Mouse (Mus musculus) neural tube, embryonic 13.5 days (tissue): ENCODE measurements at regions not wholly inside any gene's neighbourhood (a gene's known extent, or its start where the extent isn't known, plus 50 kb on each side); places are given as distances from the start of the nearest gene placed in this dataset. TPM values are rescaled to one million over a fixed set of nuclear protein-coding genes. Genes with fewer than 3 reads are reported as not detected.

Experiments used
- ATAC-seq: fragments of 200-750 bp; cut with Nextera tagmentation; 2 replicates; pipeline ENCODE4 v1.8.0; 2017; ENCODE audit warnings: low read depth, mild to moderate bottlenecking, moderate TSS enrichment, moderate library complexity
- H3K27ac ChIP-seq: fragments of 300-500 bp; sonication (generic); replicated peaks from 2 replicates; pipeline ENCODE4 v1.5.1; 2015; ENCODE audit warnings: moderate library complexity, mild to moderate bottlenecking, inconsistent platforms
- H3K27me3 ChIP-seq: fragments of 300-500 bp; sonication (generic); 2 replicates; pipeline ENCODE4 v1.6.1; 2015; ENCODE audit warnings: mild to moderate bottlenecking, inconsistent platforms
- H3K36me3 ChIP-seq: fragments of 300-500 bp; sonication (generic); 2 replicates; pipeline ENCODE4 v1.6.1; 2015; ENCODE audit warnings: mild to moderate bottlenecking, inconsistent platforms
- H3K4me1 ChIP-seq: fragments of 300-500 bp; sonication (generic); replicated peaks from 2 replicates; pipeline ENCODE4 v1.6.1; 2015; ENCODE audit warnings: inconsistent platforms
- H3K4me2 ChIP-seq: fragments of 300-500 bp; sonication (generic); 2 replicates; pipeline ENCODE4 v1.6.1; 2015; ENCODE audit warnings: inconsistent platforms, mild to moderate bottlenecking, moderate library complexity
- H3K4me3 ChIP-seq: fragments of 300-500 bp; sonication (generic); 2 replicates; pipeline ENCODE4 v1.5.1; 2015; ENCODE audit warnings: mild to moderate bottlenecking, inconsistent platforms
- H3K9ac ChIP-seq: fragments of 300-500 bp; sonication (generic); 2 replicates; pipeline ENCODE4 v1.6.1; 2015; ENCODE audit warnings: moderate library complexity, mild to moderate bottlenecking, inconsistent platforms
- H3K9me3 ChIP-seq: fragments of 300-500 bp; sonication (generic); 2 replicates; pipeline ENCODE4 v1.6.1; 2016; ENCODE audit warnings: inconsistent platforms
- WGBS: fragments of 180-500 bp; shearing (Covaris S2); methylation state at CpG from one replicate; pipeline ENCODE4 v1.1.7; 2015; 5-methylcytosine and 5-hydroxymethylcytosine counted together
- microRNA-seq: library from miRNA; unstranded; fragments of <30 nt; microRNA quantifications from one replicate; pipeline ENCODE4, GENCODE M21; 2016

DNA sequence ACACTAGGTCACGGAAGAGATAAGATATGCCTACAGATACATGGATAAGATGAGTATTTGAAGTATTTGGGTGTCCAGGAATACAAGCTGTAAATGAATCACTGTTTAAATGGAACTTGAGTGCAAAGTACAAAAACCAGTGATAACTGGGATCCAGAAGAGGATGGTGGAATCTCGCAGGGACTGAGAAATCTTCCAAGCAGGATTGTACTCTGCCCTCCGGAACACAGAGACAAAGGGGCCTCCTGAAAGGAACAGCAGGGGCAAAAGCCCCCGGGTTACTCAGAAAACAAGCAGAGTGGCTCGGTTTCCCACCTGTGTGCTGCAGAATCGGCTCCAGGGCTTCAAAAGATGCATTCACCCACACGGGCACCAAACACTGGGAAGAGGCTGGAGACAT, 55.2 kb upstream of the Dab2 start:
- no peaks in the 10 kb centered on the region for H3K27me3 ChIP-seq
- H3K27ac ChIP-seq = no peak overlapping the region
- no peaks in the 10 kb centered on the region for H3K9me3 ChIP-seq
- H3K4me2 ChIP-seq = no peak overlapping the region
- peaks cover 11% of the 10 kb centered on the region for H3K4me1 ChIP-seq
- no peaks in the 10 kb centered on the region for H3K36me3 ChIP-seq
- no peak overlapping the region for H3K4me3 ChIP-seq
- no peak for ATAC-seq
- WGBS = 59% methylated on average over 7 of the region's 7 CpGs
- H3K9ac ChIP-seq = no peak overlapping the region

DNA sequence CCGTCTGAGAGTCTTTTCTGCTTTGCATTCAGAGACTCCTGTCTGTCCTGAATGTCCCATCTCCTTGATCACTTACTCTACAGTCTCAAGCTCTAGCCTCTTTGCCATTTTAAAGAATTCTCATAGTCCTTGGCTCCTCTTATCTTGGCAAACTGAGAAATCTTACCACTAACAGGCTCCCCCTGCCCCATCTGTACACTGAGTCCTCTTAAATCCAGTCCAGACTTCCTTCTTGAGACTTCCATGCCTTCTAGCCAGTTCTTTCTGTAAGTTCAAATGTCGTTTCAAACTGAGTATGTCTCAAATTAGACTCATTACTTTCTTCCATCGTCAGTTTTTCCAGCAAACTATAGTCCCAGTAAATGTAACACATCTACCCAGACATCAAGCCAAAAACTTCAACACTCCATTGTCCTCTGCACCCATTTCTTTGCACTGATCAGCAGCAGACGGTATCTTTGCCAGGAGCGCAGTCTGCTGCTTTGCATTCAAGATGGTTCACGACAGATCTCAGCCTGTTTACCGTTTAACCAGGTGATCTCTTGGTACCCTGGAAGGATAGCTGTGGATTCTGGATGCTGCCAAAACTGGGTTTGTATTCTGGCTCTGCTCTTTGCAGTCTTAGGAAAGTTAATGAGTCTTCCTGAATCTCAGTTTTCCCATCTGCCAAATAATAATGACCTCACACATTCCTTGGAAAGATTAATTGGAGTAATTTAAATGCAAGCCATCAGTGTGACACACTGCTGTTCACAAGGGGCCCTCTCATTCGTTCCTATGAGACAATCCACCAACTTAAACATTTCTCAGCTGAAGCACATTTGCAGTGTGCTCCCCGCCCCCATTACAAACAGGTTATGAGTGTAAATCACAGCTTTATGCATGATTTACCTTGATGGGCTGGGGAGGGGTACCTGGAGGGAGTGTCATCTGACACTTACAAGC, 53.4 kb upstream of the Dab2 start:
- Histone ChIP-seq H3K4me2 (no peak overlapping the region), H3K9me3 (no peaks in the 10 kb centered on the region), H3K4me1 (peaks cover 11% of the 10 kb centered on the region), H3K27ac (no peak overlapping the region), H3K36me3 (no peaks in the 10 kb centered on the region), H3K4me3 (no peak overlapping the region), H3K9ac (no peak overlapping the region), H3K27me3 (no peaks in the 10 kb centered on the region)
- peak; percentile 75; the same call in 1 of the 2 replicates for ATAC-seq
- 64% methylated on average over 9 of the region's 9 CpGs for WGBS

DNA sequence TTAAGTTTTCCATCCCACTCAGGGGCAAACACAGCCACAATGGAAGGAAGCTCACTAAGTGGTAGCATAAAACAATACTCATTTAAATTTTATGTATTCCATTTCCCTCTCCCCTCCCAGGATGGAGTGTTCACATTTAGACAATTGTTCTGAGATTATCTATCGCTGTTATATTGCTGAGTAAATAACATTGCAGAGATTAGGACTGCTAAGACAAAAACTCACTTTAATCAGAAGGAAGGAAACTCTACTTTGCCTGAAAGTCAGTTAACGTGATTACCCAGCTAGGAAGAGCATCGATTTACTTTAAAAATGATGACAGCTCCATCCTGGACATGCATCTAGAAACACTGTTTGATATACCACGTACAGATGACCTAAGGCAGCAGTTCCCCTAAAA, 51.1 kb upstream of the Dab2 start:
- no peak for ATAC-seq
- no peak overlapping the region for H3K27ac ChIP-seq
- H3K4me2 ChIP-seq = no peak overlapping the region
- H3K4me1 ChIP-seq = peaks cover 11% of the 10 kb centered on the region
- H3K36me3 ChIP-seq = no peaks in the 10 kb centered on the region
- no peaks in the 10 kb centered on the region for H3K27me3 ChIP-seq
- H3K4me3 ChIP-seq = no peak overlapping the region
- H3K9me3 ChIP-seq = no peaks in the 10 kb centered on the region
- WGBS = 87% methylated on average over 4 of the region's 4 CpGs
- H3K9ac ChIP-seq = no peak overlapping the region

Small RNA genes lying in the stretch of these regions (microRNA-seq; reads per million reads assigned to microRNA genes)
- gene Gm27760 = not detected
